Mouse (Mus musculus): Measurements from ENCODE around the gene Tnfaip8l1. TPM values are rescaled to one million over a fixed set of nuclear protein-coding genes. Genes with fewer than 3 reads are reported as not detected.
A peak's percentile ranks its signal among the peaks of the same experiment; 100 is the strongest.

Gene Tnfaip8l1
- total and polyA plus RNA-seq, 2 experiments from 2014 or later = 7.1 to 14.4 TPM

GRCm38 (mm10) chr17:56217670-56218069, 55.4 kb downstream of the Tnfaip8l1 start:
- peak overlapping the region; percentile 86 for H3K9ac ChIP-seq (replicated peaks; ENCODE audit: low read length)
- ATAC-seq (no peak), DNase-seq (ENCODE audit: low spot score) (no peak)
- TF ChIP-seq CTCF (IDR thresholded peaks at IDR 0.05; ENCODE audit: low read depth) = no peak
- H3K4me3 ChIP-seq (ENCODE audit: low read length) = peak overlapping the region; percentile 74
- H3K36me3 ChIP-seq (ENCODE audit: insufficient read depth, low read length) = no peaks in the 10 kb centered on the region
- H3K27ac ChIP-seq = peak overlapping the region; percentile 92; the same call in 1 of the 2 replicates
- peaks cover 15% of the 10 kb centered on the region for H3K4me1 ChIP-seq (ENCODE audit: insufficient read depth, low read length)
- H3K27me3 ChIP-seq (ENCODE audit: insufficient read depth, low read length) = no peaks in the 10 kb centered on the region
- WGBS = 61% methylated on average over 13 of the region's 13 CpGs
- peak overlapping the region; percentile 94 for H3K4me2 ChIP-seq (ENCODE audit: low read depth, low read length)
- H3K9me3 ChIP-seq (ENCODE audit: low read length) = no peaks in the 10 kb centered on the region

GRCm38 (mm10) chr17:56218377-56219191, 56.3 kb downstream of the Tnfaip8l1 start, which contains the start of gene Dpp9:
TSS of gene Dpp9 (minus strand) at chr17:56218905.
- TF ChIP-seq CTCF (IDR thresholded peaks at IDR 0.05; ENCODE audit: low read depth) = peak; percentile 60
- WGBS = under 1% methylated on average over 71 of the region's 78 CpGs

GRCm38 (mm10) chr17:56219251-56219650, 57.0 kb downstream of the Tnfaip8l1 start:
- peak overlapping the region; percentile 92 for H3K27ac ChIP-seq
- H3K9me3 ChIP-seq (ENCODE audit: low read length) = no peaks in the 10 kb centered on the region
- no peak for TF ChIP-seq CTCF (IDR thresholded peaks at IDR 0.05; ENCODE audit: low read depth)
- no peak for ATAC-seq
- no peak for DNase-seq (ENCODE audit: low spot score)
- peak overlapping the region; percentile 86 for H3K9ac ChIP-seq (replicated peaks; ENCODE audit: low read length)
- peak overlapping the region; percentile 94 for H3K4me2 ChIP-seq (ENCODE audit: low read depth, low read length)
- no peaks in the 10 kb centered on the region for H3K27me3 ChIP-seq (ENCODE audit: insufficient read depth, low read length)
- 52% methylated on average over 12 of the region's 12 CpGs for WGBS
- peak overlapping the region; percentile 74 for H3K4me3 ChIP-seq (ENCODE audit: low read length)
- H3K36me3 ChIP-seq (ENCODE audit: insufficient read depth, low read length) = no peaks in the 10 kb centered on the region
- H3K4me1 ChIP-seq (ENCODE audit: insufficient read depth, low read length) = peaks cover 15% of the 10 kb centered on the region

More at GRCm38 (mm10) chr17:56218377-56219191, 56.3 kb downstream of the Tnfaip8l1 start, which contains the start of gene Dpp9:
- Histone ChIP-seq H3K9ac (replicated peaks; ENCODE audit: low read length) (peak within 1 kb of the TSS; percentile 86), H3K9me3 (ENCODE audit: low read length) (no peaks in the 10 kb centered on the region), H3K27ac (peak within 1 kb of the TSS; percentile 92), H3K4me2 (ENCODE audit: low read depth, low read length) (peak within 1 kb of the TSS; percentile 94), H3K36me3 (ENCODE audit: insufficient read depth, low read length) (no peaks in the 10 kb centered on the region), H3K27me3 (ENCODE audit: insufficient read depth, low read length) (no peaks in the 10 kb centered on the region), H3K4me3 (ENCODE audit: low read length) (peak within 1 kb of the TSS; percentile 74), H3K4me1 (ENCODE audit: insufficient read depth, low read length) (peaks cover 15% of the 10 kb centered on the region)
- DNase-seq (ENCODE audit: low spot score) (peak; percentile 97), ATAC-seq (peak; percentile 99)

GRCm38 (mm10) chr17:56219805-56220204, 57.5 kb downstream of the Tnfaip8l1 start:
- no peak for ATAC-seq
- H3K27ac ChIP-seq = no peak overlapping the region
- H3K27me3 ChIP-seq (ENCODE audit: insufficient read depth, low read length) = no peaks in the 10 kb centered on the region
- TF ChIP-seq CTCF (IDR thresholded peaks at IDR 0.05; ENCODE audit: low read depth) = no peak
- 56% methylated on average over 3 of the region's 3 CpGs for WGBS
- no peak overlapping the region for H3K4me3 ChIP-seq (ENCODE audit: low read length)
- H3K36me3 ChIP-seq (ENCODE audit: insufficient read depth, low read length) = no peaks in the 10 kb centered on the region
- H3K4me2 ChIP-seq (ENCODE audit: low read depth, low read length) = no peak overlapping the region
- H3K4me1 ChIP-seq (ENCODE audit: insufficient read depth, low read length) = peaks cover 15% of the 10 kb centered on the region
- H3K9ac ChIP-seq (replicated peaks; ENCODE audit: low read length) = no peak overlapping the region
- H3K9me3 ChIP-seq (ENCODE audit: low read length) = no peaks in the 10 kb centered on the region
- DNase-seq (ENCODE audit: low spot score) = no peak

Small RNAs within 50 kb of the gene (microRNA-seq; reads per million reads assigned to microRNA genes)
- 0 reads per million in 2 experiments for gene Gm44397

Other genes with a start within 250 kb of the Tnfaip8l1 start
- 1.8 and 4.3 TPM in 2 replicates for gene Zfp119b, start 213.0 kb upstream of the Tnfaip8l1 start, total RNA-seq (2014; rRNA removed)
- 5.6 and 6.8 TPM in 2 replicates for gene Zfp119b, start 213.0 kb upstream of the Tnfaip8l1 start, polyA plus RNA-seq (2015; fragmentation: Nextera tagmentation; extraction: Ambion mirVana)
- gene Ebi3, start 209.8 kb upstream of the Tnfaip8l1 start, total RNA-seq (2014; rRNA removed) = 0.61 and 3.8 TPM in 2 replicates
- 5.2 and 7.3 TPM in 2 replicates for gene Ebi3, start 209.8 kb upstream of the Tnfaip8l1 start, polyA plus RNA-seq (2015; fragmentation: Nextera tagmentation; extraction: Ambion mirVana)
- gene Yju2, start 203.4 kb upstream of the Tnfaip8l1 start, total RNA-seq (2014; rRNA removed) = 6.8 and 18.3 TPM in 2 replicates
- 16.7 and 19.4 TPM in 2 replicates for gene Yju2, start 203.4 kb upstream of the Tnfaip8l1 start, polyA plus RNA-seq (2015; fragmentation: Nextera tagmentation; extraction: Ambion mirVana)
- gene Shd, start 192.0 kb upstream of the Tnfaip8l1 start, total RNA-seq (2014; rRNA removed) = 233 and 250 TPM in 2 replicates
- 150 and 152 TPM in 2 replicates for gene Shd, start 192.0 kb upstream of the Tnfaip8l1 start, polyA plus RNA-seq (2015; fragmentation: Nextera tagmentation; extraction: Ambion mirVana)
- 136 and 140 TPM in 2 replicates for gene Fsd1, start 176.0 kb upstream of the Tnfaip8l1 start, total RNA-seq (2014; rRNA removed)
- 178 and 193 TPM in 2 replicates for gene Fsd1, start 176.0 kb upstream of the Tnfaip8l1 start, polyA plus RNA-seq (2015; fragmentation: Nextera tagmentation; extraction: Ambion mirVana)
- gene Stap2, start 156.9 kb upstream of the Tnfaip8l1 start, total RNA-seq (2014; rRNA removed) = 5.4 and 5.9 TPM in 2 replicates
- gene Stap2, start 156.9 kb upstream of the Tnfaip8l1 start, polyA plus RNA-seq (2015; fragmentation: Nextera tagmentation; extraction: Ambion mirVana) = 4.3 and 4.6 TPM in 2 replicates
- gene Mpnd, start 156.8 kb upstream of the Tnfaip8l1 start, total RNA-seq (2014; rRNA removed) = 185 and 186 TPM in 2 replicates
- 106 and 107 TPM in 2 replicates for gene Mpnd, start 156.8 kb upstream of the Tnfaip8l1 start, polyA plus RNA-seq (2015; fragmentation: Nextera tagmentation; extraction: Ambion mirVana)
- 76.0 and 79.5 TPM in 2 replicates for gene Sh3gl1, start 125.8 kb upstream of the Tnfaip8l1 start, total RNA-seq (2014; rRNA removed)
- gene Sh3gl1, start 125.8 kb upstream of the Tnfaip8l1 start, polyA plus RNA-seq (2015; fragmentation: Nextera tagmentation; extraction: Ambion mirVana) = 84.5 and 87.6 TPM in 2 replicates
- gene Chaf1a, start 122.0 kb upstream of the Tnfaip8l1 start, total RNA-seq (2014; rRNA removed) = 5.8 and 6.1 TPM in 2 replicates
- gene Chaf1a, start 122.0 kb upstream of the Tnfaip8l1 start, polyA plus RNA-seq (2015; fragmentation: Nextera tagmentation; extraction: Ambion mirVana) = 4.5 and 5.3 TPM in 2 replicates
- gene Ubxn6, start 87.4 kb upstream of the Tnfaip8l1 start, total RNA-seq (2014; rRNA removed) = 92.0 and 111 TPM in 2 replicates
- 75.2 and 77.7 TPM in 2 replicates for gene Ubxn6, start 87.4 kb upstream of the Tnfaip8l1 start, polyA plus RNA-seq (2015; fragmentation: Nextera tagmentation; extraction: Ambion mirVana)
- gene Hdgfl2, start 82.8 kb upstream of the Tnfaip8l1 start, total RNA-seq (2014; rRNA removed) = 57.5 and 70.0 TPM in 2 replicates
- gene Hdgfl2, start 82.8 kb upstream of the Tnfaip8l1 start, polyA plus RNA-seq (2015; fragmentation: Nextera tagmentation; extraction: Ambion mirVana) = 109 and 119 TPM in 2 replicates
- 0.61 and 0.99 TPM in 2 replicates for gene Plin4, start 52.7 kb upstream of the Tnfaip8l1 start, total RNA-seq (2014; rRNA removed)
- gene Plin4, start 52.7 kb upstream of the Tnfaip8l1 start, polyA plus RNA-seq (2015; fragmentation: Nextera tagmentation; extraction: Ambion mirVana) = 0.08 and 0.11 TPM in 2 replicates
- 2.2 and 3.3 TPM in 2 replicates for gene Plin5, start 44.9 kb upstream of the Tnfaip8l1 start, total RNA-seq (2014; rRNA removed)
- gene Plin5, start 44.9 kb upstream of the Tnfaip8l1 start, polyA plus RNA-seq (2015; fragmentation: Nextera tagmentation; extraction: Ambion mirVana) = 4.1 and 4.4 TPM in 2 replicates
- 0.21 TPM in 1 of 2 replicates, not detected in the other for gene Lrg1, start 40.5 kb upstream of the Tnfaip8l1 start, total RNA-seq (2014; rRNA removed)
- gene Lrg1, start 40.5 kb upstream of the Tnfaip8l1 start, polyA plus RNA-seq (2015; fragmentation: Nextera tagmentation; extraction: Ambion mirVana) = 0.90 and 0.95 TPM in 2 replicates
- gene Sema6b, start 22.1 kb upstream of the Tnfaip8l1 start, total RNA-seq (2014; rRNA removed) = 91.6 and 97.5 TPM in 2 replicates
- gene Sema6b, start 22.1 kb upstream of the Tnfaip8l1 start, polyA plus RNA-seq (2015; fragmentation: Nextera tagmentation; extraction: Ambion mirVana) = 12.9 and 13.2 TPM in 2 replicates
- 58.1 and 59.0 TPM in 2 replicates for gene Mydgf, start 21.4 kb downstream of the Tnfaip8l1 start, total RNA-seq (2014; rRNA removed)
- gene Mydgf, start 21.4 kb downstream of the Tnfaip8l1 start, polyA plus RNA-seq (2015; fragmentation: Nextera tagmentation; extraction: Ambion mirVana) = 86.6 and 86.9 TPM in 2 replicates
- 30.3 and 31.3 TPM in 2 replicates for gene Dpp9, start 56.4 kb downstream of the Tnfaip8l1 start, total RNA-seq (2014; rRNA removed)
- gene Dpp9, start 56.4 kb downstream of the Tnfaip8l1 start, polyA plus RNA-seq (2015; fragmentation: Nextera tagmentation; extraction: Ambion mirVana) = 18.9 and 19.0 TPM in 2 replicates
- gene Fem1a, start 94.3 kb downstream of the Tnfaip8l1 start, total RNA-seq (2014; rRNA removed) = 47.0 and 49.2 TPM in 2 replicates
- 15.1 and 15.7 TPM in 2 replicates for gene Fem1a, start 94.3 kb downstream of the Tnfaip8l1 start, polyA plus RNA-seq (2015; fragmentation: Nextera tagmentation; extraction: Ambion mirVana)
- 3.1 and 3.4 TPM in 2 replicates for gene Ticam1, start 114.3 kb downstream of the Tnfaip8l1 start, total RNA-seq (2014; rRNA removed)
- gene Ticam1, start 114.3 kb downstream of the Tnfaip8l1 start, polyA plus RNA-seq (2015; fragmentation: Nextera tagmentation; extraction: Ambion mirVana) = 1.2 and 1.3 TPM in 2 replicates
- gene Plin3, start 130.4 kb downstream of the Tnfaip8l1 start, total RNA-seq (2014; rRNA removed) = 12.4 and 13.9 TPM in 2 replicates
- 16.0 and 17.0 TPM in 2 replicates for gene Plin3, start 130.4 kb downstream of the Tnfaip8l1 start, polyA plus RNA-seq (2015; fragmentation: Nextera tagmentation; extraction: Ambion mirVana)
- gene Arrdc5, start 137.8 kb downstream of the Tnfaip8l1 start, total RNA-seq (2014; rRNA removed) = not detected in 2 replicates
- not detected in 2 replicates for gene Arrdc5, start 137.8 kb downstream of the Tnfaip8l1 start, polyA plus RNA-seq (2015; fragmentation: Nextera tagmentation; extraction: Ambion mirVana)
- 28.2 and 31.4 TPM in 2 replicates for gene Uhrf1, start 140.8 kb downstream of the Tnfaip8l1 start, total RNA-seq (2014; rRNA removed)
- gene Uhrf1, start 140.8 kb downstream of the Tnfaip8l1 start, polyA plus RNA-seq (2015; fragmentation: Nextera tagmentation; extraction: Ambion mirVana) = 18.8 and 20.5 TPM in 2 replicates
- gene Kdm4b, start 163.6 kb downstream of the Tnfaip8l1 start, total RNA-seq (2014; rRNA removed) = 137 and 144 TPM in 2 replicates
- gene Kdm4b, start 163.6 kb downstream of the Tnfaip8l1 start, polyA plus RNA-seq (2015; fragmentation: Nextera tagmentation; extraction: Ambion mirVana) = 42.5 and 42.6 TPM in 2 replicates